Mouse (Mus musculus) lung, postnatal 0 days (tissue): ENCODE measurements around the gene Ptprt.

ENCODE experiments used
- CTCF ChIP-seq: IDR thresholded peaks from 2 replicates; pipeline ENCODE4 v1.5.1; 2016; ENCODE audit warnings: antibody characterized with exemption, mild to moderate bottlenecking
- EP300 ChIP-seq: IDR thresholded peaks from 2 replicates; pipeline ENCODE4 v1.6.1; 2016; ENCODE audit warnings: antibody characterized with exemption, mild to moderate bottlenecking, control low read depth

DNA sequence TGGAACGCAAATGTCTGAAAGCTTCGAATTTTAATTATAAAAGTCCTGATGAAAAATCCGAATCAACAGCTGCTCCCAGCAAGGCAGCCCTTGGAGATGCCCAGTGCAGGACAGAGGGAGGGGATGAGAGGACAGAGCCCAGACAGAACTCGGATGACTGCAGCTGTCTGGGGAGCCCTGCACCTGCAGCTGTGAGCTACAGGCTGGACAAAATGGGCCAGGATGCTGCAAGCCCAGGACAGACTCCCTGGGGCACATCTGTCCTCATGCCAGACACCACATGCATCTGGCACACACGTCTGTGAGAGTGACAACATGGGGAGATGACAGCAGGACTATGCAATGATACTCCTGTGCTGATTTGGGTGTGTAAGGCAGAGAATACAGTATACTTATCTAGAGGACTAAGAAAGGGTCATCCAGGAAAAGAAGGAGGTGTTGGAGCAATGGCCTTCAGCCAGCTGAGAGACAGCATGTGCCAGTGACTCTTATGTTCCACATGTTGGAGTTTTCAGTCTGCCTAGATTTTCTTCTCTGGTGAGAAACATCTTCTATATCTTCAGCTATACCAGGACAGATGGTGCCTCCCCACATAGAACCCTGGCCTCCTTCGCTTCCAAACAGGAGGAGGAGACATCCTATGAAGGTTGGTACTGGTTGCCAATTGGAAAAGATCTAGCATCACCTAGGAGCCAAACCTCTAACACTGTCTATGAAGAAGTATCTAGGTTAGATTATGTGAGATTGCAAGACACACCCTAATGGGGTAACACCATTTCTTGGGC lies 259.4 kb downstream of the Ptprt start:
- TF ChIP-seq EP300 (no peak), CTCF (no peak)
